Mouse (Mus musculus): ENCODE measurements around the gene Kcnh5. TPM values are rescaled to one million over a fixed set of nuclear protein-coding genes. Genes with fewer than 3 reads are reported as not detected.

The Kcnh5 gene
- total RNA-seq, 2 experiments from 2014 or later = 0.10 to 0.13 TPM

DNA sequence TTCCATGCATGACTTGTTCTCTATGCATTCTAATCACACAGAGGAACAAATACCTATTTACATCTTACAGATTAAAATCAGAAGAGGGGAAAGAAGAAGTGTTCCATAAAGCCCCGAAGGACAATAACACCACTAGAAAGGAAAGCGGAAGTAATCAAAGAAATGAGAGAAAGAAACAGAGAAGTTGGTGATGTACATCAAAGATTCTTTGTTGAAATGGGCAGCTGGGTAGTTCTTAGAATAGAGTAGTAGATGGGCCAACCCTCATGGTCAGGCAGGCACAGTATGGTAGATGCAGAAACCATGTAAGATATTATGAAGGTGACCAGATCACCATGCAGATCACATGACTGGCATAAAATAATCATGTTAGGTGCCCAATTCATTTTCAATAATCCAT is 210.9 kb downstream of the Kcnh5 start:
- DNase-seq (ENCODE audit: low spot score in 2 of 2) = no peak

GRCm38 (mm10) chr12:74952661-74953060 is 224.5 kb downstream of the Kcnh5 start:
- DNase-seq (ENCODE audit: low spot score in 2 of 2) = no peak

GRCm38 (mm10) chr12:74951124-74952115 is 225.7 kb downstream of the Kcnh5 start:
- DNase-seq (ENCODE audit: low spot score in 2 of 2) = no peak

DNA sequence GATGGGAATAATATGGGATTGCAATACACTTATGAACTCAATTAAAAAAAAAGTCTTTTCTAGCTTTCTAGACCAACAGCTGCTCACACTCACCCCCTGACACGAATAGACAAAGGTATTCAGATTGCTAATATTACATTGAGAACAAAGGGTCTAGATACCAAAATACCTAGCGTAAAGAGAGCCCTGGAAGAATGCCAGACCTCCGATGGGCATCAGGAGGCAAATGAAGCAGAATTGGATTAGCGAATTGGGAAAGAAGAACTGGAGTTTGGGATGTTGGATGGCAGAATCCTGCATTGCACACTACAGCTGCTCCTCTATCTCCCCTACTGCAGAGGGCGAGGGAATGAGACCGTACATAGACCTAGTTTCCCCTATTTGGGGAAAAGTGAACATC is 275.8 kb downstream of the Kcnh5 start:
- DNase-seq (ENCODE audit: low spot score in 2 of 2) = no peak

DNA sequence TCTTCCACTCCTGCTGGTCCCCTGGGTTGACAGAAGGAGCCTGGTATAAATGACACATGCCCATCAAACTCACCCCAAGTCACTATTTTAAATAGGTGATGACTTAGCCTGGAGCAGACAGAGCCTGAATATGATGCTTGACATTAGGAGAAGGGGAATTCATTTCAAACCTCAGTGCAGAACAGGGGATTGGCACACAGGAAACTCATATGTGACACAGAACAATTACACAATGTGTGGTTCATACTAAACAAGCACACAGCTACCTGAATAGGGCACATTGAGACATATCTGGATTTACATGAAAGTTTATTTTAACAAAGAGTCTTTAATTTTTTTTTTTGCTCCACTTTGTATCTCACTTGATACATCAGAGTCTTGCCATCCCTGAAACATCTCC is 276.4 kb downstream of the Kcnh5 start:
- no peak for DNase-seq (ENCODE audit: low spot score in 2 of 2)

DNA sequence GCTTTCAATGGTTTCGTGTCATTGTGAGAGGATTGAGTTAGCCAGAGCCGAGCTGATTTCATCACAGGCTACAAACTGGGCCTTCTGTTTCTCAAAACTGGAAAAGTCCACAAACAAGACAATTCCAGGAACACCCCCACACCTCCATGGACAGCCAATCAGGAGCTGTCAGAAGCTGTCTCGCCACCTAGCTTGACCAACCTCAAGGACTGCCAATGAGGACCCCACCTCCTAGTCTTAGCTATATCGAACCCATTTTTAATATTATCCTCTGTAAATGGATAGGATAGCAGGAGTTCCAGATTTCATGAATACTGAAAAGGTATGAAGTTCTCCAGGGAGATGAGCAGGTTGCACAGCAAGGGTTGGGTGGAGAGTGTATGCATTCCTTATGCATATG is 278.1 kb downstream of the Kcnh5 start:
- no peak for DNase-seq (ENCODE audit: low spot score in 2 of 2)

GRCm38 (mm10) chr12:74898211-74898610 is 278.9 kb downstream of the Kcnh5 start:
- no peak for DNase-seq (ENCODE audit: low spot score in 2 of 2)

DNA sequence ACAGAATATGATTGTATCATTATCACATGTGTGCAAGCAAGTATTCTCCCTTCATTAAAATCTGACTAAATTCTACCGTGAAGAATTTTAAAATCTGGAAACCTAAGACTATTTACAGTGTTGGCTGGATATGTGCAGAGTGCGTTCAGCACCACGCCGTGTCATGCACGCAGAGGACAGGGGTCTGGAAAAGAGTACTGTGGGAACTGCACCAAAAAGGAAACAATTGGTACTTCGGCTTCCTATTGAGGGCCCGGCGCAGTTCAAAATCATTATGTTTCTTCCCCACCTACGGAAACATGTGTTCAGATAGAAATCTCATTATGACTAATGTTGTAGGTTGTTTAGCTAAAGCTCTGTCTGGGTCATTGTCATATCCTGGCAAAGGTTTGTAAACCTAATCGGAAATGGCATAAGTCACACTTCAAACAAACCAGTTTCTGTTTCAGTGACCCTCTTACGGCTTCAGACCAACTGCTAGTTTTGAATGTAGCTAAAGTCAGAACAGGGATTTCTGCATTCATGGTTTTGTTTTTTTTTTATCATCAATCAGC is 282.2 kb downstream of the Kcnh5 start:
- no peak for DNase-seq (ENCODE audit: low spot score in 2 of 2)

DNA sequence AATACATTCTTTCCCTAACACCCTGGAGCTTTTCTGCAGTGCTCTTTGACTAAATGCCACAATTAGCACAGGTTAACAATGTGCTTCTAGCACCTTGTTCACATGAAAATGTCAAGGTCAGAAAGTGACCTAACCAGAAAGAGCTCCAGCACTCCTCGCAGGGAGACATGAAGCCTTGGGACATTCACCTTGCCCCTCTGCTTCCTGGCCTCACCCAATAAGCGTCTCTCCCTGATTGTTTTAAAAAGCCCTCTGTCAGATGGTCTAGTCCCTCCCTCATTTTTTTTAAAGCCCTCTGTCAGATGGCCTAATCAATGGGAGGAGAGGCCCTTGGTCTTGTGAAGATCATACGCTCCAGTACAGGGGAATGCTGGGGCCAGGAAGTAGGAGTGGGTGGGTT is 287.7 kb downstream of the Kcnh5 start:
- no peak for DNase-seq (ENCODE audit: low spot score in 2 of 2)

GRCm38 (mm10) chr12:74887064-74887463 is 290.1 kb downstream of the Kcnh5 start:
- DNase-seq (ENCODE audit: low spot score in 2 of 2) = no peak

GRCm38 (mm10) chr12:74881344-74881743 is 295.8 kb downstream of the Kcnh5 start:
- no peak for DNase-seq (ENCODE audit: low spot score in 2 of 2)

DNA sequence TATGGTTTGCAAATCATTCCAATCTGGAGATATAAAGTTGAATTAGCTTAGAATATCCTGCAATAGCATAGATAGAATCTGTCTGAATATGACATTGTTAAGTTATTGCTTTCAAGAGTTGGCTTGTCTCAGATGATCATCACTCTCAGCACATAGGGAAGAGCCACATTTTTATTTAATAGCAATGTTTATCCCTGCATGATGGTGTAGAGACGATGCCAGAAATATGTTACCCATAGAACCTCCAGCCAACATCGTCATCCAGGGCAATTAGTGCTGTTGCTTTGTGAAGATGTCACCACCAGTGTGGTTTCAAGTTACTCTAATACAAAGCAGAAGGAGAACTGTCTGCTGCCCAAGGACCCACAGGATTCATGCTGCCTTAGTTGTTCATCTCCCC is 321.5 kb downstream of the Kcnh5 start:
- no peak for DNase-seq (ENCODE audit: low spot score in 2 of 2)

DNA sequence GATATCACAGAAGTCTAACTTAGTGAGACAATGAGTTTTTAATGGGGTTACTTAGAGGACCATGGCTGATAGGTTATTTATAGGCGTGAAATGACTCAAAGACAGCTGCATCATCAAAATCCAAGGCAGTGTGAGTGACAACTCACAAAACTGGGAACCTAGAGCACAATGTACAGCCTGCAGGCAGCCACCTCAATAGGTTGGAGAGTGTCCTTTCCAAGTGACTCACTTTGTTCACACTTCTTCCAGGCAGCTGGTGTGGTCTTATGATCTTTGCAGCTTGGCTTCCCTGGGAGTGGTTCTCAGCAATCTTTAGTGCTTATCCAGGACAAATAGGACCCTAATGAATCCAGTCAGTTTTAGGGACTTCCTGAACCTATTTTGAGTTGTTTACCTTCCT is 322.9 kb downstream of the Kcnh5 start:
- no peak for DNase-seq (ENCODE audit: low spot score in 2 of 2)

GRCm38 (mm10) chr12:74850323-74850722 is 326.8 kb downstream of the Kcnh5 start:
- DNase-seq (ENCODE audit: low spot score in 2 of 2) = no peak

- DNase-seq (ENCODE audit: low spot score in 2 of 2) = no peak
These were observed 327.2 kb downstream of the Kcnh5 start for GRCm38 (mm10) chr12:74849912-74850311.

DNA sequence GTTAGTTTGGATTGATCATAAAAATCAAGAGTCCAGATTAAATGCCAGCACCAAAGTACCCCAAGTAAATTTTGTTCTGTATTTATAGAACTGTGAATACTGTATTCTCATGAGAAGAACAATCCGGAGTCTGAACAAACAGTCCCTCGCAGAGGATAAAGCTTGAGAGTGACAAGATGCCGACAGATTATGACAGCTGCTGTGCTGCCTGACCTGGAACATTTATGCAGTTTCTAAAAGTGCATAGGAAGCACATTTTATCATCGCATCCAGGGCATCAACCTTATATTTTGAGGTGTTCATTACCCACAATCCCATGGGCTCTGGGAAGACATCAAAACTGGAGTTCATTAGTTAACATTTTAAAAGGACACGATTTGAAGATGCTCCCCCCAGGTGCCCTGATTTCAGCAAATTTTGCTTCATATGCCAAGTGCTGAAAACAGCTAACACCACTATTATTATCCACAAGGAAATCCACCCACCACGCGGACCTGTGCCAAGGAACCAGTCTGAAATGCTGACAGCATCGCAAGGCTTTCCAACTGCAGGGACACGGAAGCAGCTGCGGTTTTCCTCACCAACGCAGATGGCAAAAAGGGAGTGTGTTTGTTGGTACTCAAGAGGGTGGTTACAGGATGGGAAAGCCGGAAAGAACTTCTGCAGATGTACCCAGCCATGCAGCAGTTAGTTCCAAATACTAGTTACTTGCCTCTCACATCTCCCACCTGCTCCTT is 328.4 kb downstream of the Kcnh5 start:
- DNase-seq (ENCODE audit: low spot score in 2 of 2) = no peak

Other genes with a start within 250 kb of the Kcnh5 start
- gene Rhoj, start 131.0 kb upstream of the Kcnh5 start, total RNA-seq (2021) = 10 to 100 TPM; 12.1 to 19.9 TPM
- gene Gphb5, start 239.4 kb upstream of the Kcnh5 start, total RNA-seq (2021) = not detected

All from adrenal gland, adult 18-20 months (tissue).